Mouse (Mus musculus) retina, postnatal 1 day (tissue): Measurements from ENCODE around the gene Adap2.

Source experiments
- DNase-seq: peaks from one replicate; pipeline ENCODE4 v3.0.0-alpha.2; 2012

Gene Adap2

GRCm38 (mm10) chr11:80200326-80200725 lies 46.4 kb downstream of the Adap2 start:
- DNase-seq: no peak

GRCm38 (mm10) chr11:80202296-80202695 lies 48.4 kb downstream of the Adap2 start:
- DNase-seq: no peak

DNA sequence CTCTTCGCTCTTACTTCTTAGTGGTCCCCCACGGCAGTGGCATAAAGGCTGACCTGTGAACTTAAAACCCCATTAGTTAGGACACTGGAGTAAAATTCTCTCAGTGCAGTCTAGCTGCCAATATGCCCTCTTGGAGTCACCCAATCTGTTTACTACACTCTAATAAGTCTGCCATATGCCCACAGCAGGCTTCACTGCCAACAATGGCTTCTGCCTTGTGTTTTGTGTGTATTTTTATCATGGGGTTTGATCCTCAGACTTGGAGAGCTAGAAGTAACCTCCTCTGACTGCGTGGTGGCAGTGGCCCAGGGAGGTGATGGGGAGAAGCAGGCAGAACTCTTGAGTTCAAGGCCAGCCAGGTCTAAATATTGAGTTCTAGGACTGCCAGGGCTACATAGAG lies 50.1 kb downstream of the Adap2 start:
- no peak for DNase-seq

DNA sequence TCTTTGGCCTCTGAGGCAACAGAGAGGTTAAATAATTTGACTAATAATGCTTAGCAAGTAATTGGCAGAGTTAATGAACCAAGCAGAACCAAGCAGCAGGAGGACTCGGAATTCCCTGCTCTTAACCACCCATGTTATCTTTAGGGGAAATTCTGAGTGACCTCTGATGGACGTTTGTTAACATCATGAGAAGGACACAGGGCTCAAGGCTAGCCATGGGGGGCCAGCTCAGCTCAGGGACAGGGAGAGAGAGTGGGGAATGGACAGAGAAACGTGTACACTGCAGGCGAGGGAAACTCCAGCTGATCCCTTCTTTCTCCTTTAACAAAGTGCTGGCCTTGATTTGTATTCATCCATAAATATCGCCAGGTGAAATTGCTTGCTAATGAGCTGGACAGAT lies 51.0 kb downstream of the Adap2 start:
- DNase-seq: peak; percentile 41

DNA sequence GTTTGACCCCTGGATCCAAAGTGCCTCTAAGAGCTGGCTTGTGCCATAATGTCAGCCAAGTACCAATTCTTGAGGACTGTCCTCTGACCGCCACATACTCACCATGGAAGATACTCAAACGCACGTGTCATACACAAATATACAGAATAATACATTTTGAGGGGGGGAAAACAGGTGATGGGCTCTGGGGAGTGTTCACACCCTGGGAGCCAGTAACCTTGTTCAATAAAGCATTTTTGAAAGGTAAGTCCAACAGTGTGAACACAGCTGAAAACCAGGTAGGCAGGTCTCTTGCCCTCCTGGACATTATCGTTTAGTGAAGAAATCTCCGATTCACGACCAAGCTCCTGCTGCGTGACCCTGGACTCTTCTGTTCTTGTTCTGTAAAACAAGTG lies 54.6 kb downstream of the Adap2 start:
- no peak for DNase-seq

- peak; percentile 98 for DNase-seq
Observed at GRCm38 (mm10) chr11:80208860-80209800, 55.2 kb downstream of the Adap2 start, which contains the start of gene Rhot1. TSS of gene Rhot1 (plus strand) at chr11:80209019.

- no peak for DNase-seq
Observed at GRCm38 (mm10) chr11:80210321-80210720, 56.4 kb downstream of the Adap2 start.

- DNase-seq: no peak
Observed at GRCm38 (mm10) chr11:80212282-80212681, 58.4 kb downstream of the Adap2 start.

DNA sequence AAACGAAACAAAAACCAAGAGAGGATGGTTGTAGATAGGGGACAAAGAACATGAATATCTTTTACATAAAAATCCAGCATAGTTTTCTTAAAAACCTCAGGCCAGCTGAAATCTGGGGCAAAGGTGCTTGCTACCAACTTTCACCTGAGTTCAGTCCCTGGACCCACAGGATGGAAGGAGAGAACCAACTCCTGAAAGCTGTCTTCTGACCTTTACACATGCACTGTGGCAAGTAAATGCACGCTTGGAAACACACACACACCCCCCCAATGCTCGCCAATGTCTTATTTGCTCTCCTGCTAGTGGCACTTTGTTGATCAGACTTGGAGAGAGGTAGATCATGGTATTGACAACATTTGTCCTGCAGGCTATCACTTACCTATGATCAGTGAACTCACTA lies 61.4 kb downstream of the Adap2 start:
- DNase-seq: no peak

GRCm38 (mm10) chr11:80218657-80219293 lies 64.9 kb downstream of the Adap2 start:
- no peak for DNase-seq
